Mouse (Mus musculus) embryonic stem cell, embryonic (primary cell): ENCODE results near the gene Cd96.

Experiments
- CTCF ChIA-PET, 4 experiments: fragments of 300-600 bp in 2 of 4; fragments of 350-600 bp in 2 of 4; sonication (Branson Sonifier 250); formaldehyde crosslinking; loops; one replicate each; lab custom pipeline; 2022; ENCODE audit warnings: inconsistent platforms in 2 of 4; lab: Charles Lee
- POLR2A ChIA-PET, 4 experiments: fragments of 300-600 bp in 2 of 4; fragments of 350-600 bp in 2 of 4; sonication (Branson Sonifier 250); formaldehyde crosslinking; loops; one replicate each; lab custom pipeline; 2022; ENCODE audit warnings: antibody characterized with exemption in 4 of 4, inconsistent platforms in 1 of 4; lab: Charles Lee

The Cd96 gene

GRCm38 (mm10) chr16:46086874-46087473 lies 33.1 kb downstream of the Cd96 start:
- POLR2A ChIA-PET, result no interaction called here
- CTCF ChIA-PET, result no interaction called here

GRCm38 (mm10) chr16:46068000-46068399 lies 52.1 kb downstream of the Cd96 start:
- CTCF ChIA-PET, result no interaction called here
- POLR2A ChIA-PET, result no interaction called here

GRCm38 (mm10) chr16:46063278-46063677 lies 56.8 kb downstream of the Cd96 start:
- ChIA-PET POLR2A (no interaction called here), CTCF (no interaction called here)

GRCm38 (mm10) chr16:46046906-46047305 lies 73.1 kb downstream of the Cd96 start:
- CTCF ChIA-PET, result no interaction called here
- POLR2A ChIA-PET, result no interaction called here

GRCm38 (mm10) chr16:46036261-46036660 lies 83.8 kb downstream of the Cd96 start:
- ChIA-PET CTCF (no interaction called here), POLR2A (no interaction called here)

GRCm38 (mm10) chr16:46033896-46034295 lies 86.2 kb downstream of the Cd96 start:
- ChIA-PET CTCF (no interaction called here), POLR2A (no interaction called here)

- ChIA-PET POLR2A (interaction anchor here in 1 of 4 experiments (2.2 kb wide), 1 partner anchor 13 kb away, joined by 6 read pairs; the partner anchor contains the start of gene Plcxd2), CTCF (interaction anchor here in 1 of 4 experiments (1.9 to 2.0 kb wide), 2 partner anchors 13 to 56 kb away, joined by 4 to 5 read pairs; no protein-coding TSS in a partner anchor)
These were observed 97.0 kb downstream of the Cd96 start for GRCm38 (mm10) chr16:46022958-46023491.

- CTCF ChIA-PET, result interaction anchor here (0.6 to 2.0 kb wide), 7 partner anchors 12 to 443 kb away, joined by 3 to 18 read pairs (median 5); no protein-coding TSS in a partner anchor
- POLR2A ChIA-PET, result interaction anchor here in 2 of 4 experiments (1.0 to 1.1 kb wide), 2 partner anchors 12 kb away, joined by 3 to 5 read pairs; partner anchors contain the start of gene Plcxd2 (in 2 of the 2)
These were observed 97.7 kb downstream of the Cd96 start for GRCm38 (mm10) chr16:46022189-46022928.

- CTCF ChIA-PET, result interaction anchor here in 3 of 4 experiments (1.1 to 2.0 kb wide), 5 partner anchors 11 to 54 kb away, joined by 3 to 10 read pairs (median 4); no protein-coding TSS in a partner anchor
These were observed 98.7 kb downstream of the Cd96 start for GRCm38 (mm10) chr16:46021302-46021701.

GRCm38 (mm10) chr16:46020396-46020795 lies 99.7 kb downstream of the Cd96 start:
- ChIA-PET CTCF (no interaction called here), POLR2A (no interaction called here)

More at GRCm38 (mm10) chr16:46021302-46021701, 98.7 kb downstream of the Cd96 start:
- POLR2A ChIA-PET, result interaction anchor here in 2 of 4 experiments (0.5 to 1.1 kb wide), 2 partner anchors 11 kb away, joined by 3 to 5 read pairs; partner anchors contain the start of gene Plcxd2 (in 2 of the 2)

GRCm38 (mm10) chr16:46019799-46020198 lies 100.3 kb downstream of the Cd96 start:
- ChIA-PET POLR2A (no interaction called here), CTCF (no interaction called here)

GRCm38 (mm10) chr16:46019359-46019758 lies 100.7 kb downstream of the Cd96 start:
- ChIA-PET POLR2A (interaction anchor here in 2 of 4 experiments (0.6 to 0.9 kb wide), 2 partner anchors 9 to 1879 kb away, joined by 3 to 4 read pairs; partner anchors contain the start of gene Plcxd2 (in 1 of the 2)), CTCF (no interaction called here)

GRCm38 (mm10) chr16:46011696-46012095 lies 108.4 kb downstream of the Cd96 start:
- ChIA-PET CTCF (no interaction called here), POLR2A (no interaction called here)

GRCm38 (mm10) chr16:46010906-46011220 lies 109.2 kb downstream of the Cd96 start:
- POLR2A ChIA-PET, result interaction anchor here (0.5 to 1.6 kb wide), 25 partner anchors 8 to 490 kb away, joined by 3 to 9 read pairs (median 4); partner anchors contain the start of genes Abhd10 (in 1 of the 4) and Tagln3 (in 1 of the 4)

GRCm38 (mm10) chr16:46010153-46010905 lies 109.7 kb downstream of the Cd96 start, which contains the start of gene Plcxd2:
Gene Plcxd2, minus strand, starts transcription at chr16:46010218.
- ChIA-PET POLR2A (interaction anchor here (0.5 to 1.6 kb wide), 33 partner anchors 9 to 838 kb away, joined by 3 to 9 read pairs (median 4); partner anchors contain the start of genes Abhd10 (in 1 of the 4) and Tagln3 (in 1 of the 4)), CTCF (interaction anchor here (0.6 to 1.6 kb wide), 8 partner anchors 12 to 221 kb away, joined by 3 to 5 read pairs (median 4); no protein-coding TSS in a partner anchor)

More at GRCm38 (mm10) chr16:46010906-46011220, 109.2 kb downstream of the Cd96 start:
- CTCF ChIA-PET, result interaction anchor here (0.6 to 1.6 kb wide), 7 partner anchors 11 to 222 kb away, joined by 3 to 5 read pairs (median 4); no protein-coding TSS in a partner anchor

GRCm38 (mm10) chr16:46009717-46010116 lies 110.3 kb downstream of the Cd96 start:
- ChIA-PET CTCF (interaction anchor here in 2 of 4 experiments (0.7 to 1.6 kb wide), 5 partner anchors 18 to 166 kb away, joined by 3 to 4 read pairs (median 3); no protein-coding TSS in a partner anchor), POLR2A (interaction anchor here in 3 of 4 experiments (0.6 to 1.6 kb wide), 20 partner anchors 10 to 601 kb away, joined by 3 to 8 read pairs (median 5); partner anchors contain the start of genes Abhd10 (in 1 of the 3) and Tagln3 (in 1 of the 3))

GRCm38 (mm10) chr16:46008766-46009165 lies 111.3 kb downstream of the Cd96 start:
- CTCF ChIA-PET, result interaction anchor here in 2 of 4 experiments (0.7 to 1.1 kb wide), 3 partner anchors 17 to 288 kb away, joined by 4 to 5 read pairs (median 4); no protein-coding TSS in a partner anchor
- POLR2A ChIA-PET, result interaction anchor here in 1 of 4 experiments (1.2 kb wide), 1 partner anchor 17 kb away, joined by 5 read pairs; no protein-coding TSS in a partner anchor
